8 mouse cellular contexts compared by ENCODE assay signal in genomic region chr3:58636406-58637295, GRCm38 (mm10). TPM values are rescaled to one million over a fixed set of nuclear protein-coding genes. Genes with fewer than 3 reads are reported as not detected.
DNase-seq lines count a peak whose midpoint lies in the region; ATAC-seq lines count a peak whose summit lies in the region.

TSS of gene Erich6 (minus strand) at chr3:58637207.

- no peaks in the 10 kb centered on the region for H3K36me3 ChIP-seq in forebrain, embryonic 15.5 days
- H3K36me3 ChIP-seq in hindbrain, embryonic 14.5 days (replicated peaks; ENCODE audit: control insufficient read depth, insufficient read depth), result no peaks in the 10 kb centered on the region

- H3K9me3 ChIP-seq in forebrain, embryonic 15.5 days, result no peaks in the 10 kb centered on the region
- no peaks in the 10 kb centered on the region for H3K9me3 ChIP-seq in hindbrain, embryonic 14.5 days (ENCODE audit: control insufficient read depth, low read length)

- H3K4me3 ChIP-seq in forebrain, embryonic 15.5 days, result peak within 1 kb of the TSS; percentile 47
- H3K4me3 ChIP-seq in hindbrain, embryonic 14.5 days (replicated peaks; ENCODE audit: low read length), result peak within 1 kb of the TSS; percentile 53

- no peak within 1 kb of the TSS for H3K27ac ChIP-seq in forebrain, embryonic 15.5 days (replicated peaks)
- H3K27ac ChIP-seq in hindbrain, embryonic 14.5 days, result peak within 1 kb of the TSS; percentile 35; the same call in 1 of the 2 replicates

- peak; percentile 87 for ATAC-seq in cerebellum, adult (ENCODE audit: insufficient number of reproducible peaks, low FRiP score, low TSS enrichment)
- ATAC-seq in forebrain, embryonic 15.5 days (replicated peaks), result peak; percentile 90
- ATAC-seq in hindbrain, embryonic 14.5 days (ENCODE audit: low FRiP score), result peak; percentile 82
- ATAC-seq in megakaryocyte progenitor cell, adult 5-6 weeks (replicated peaks; ENCODE audit: poor library complexity), result peak; percentile 92

- peak; percentile 54 for DNase-seq in Muller cell, postnatal 12 days (ENCODE audit: inconsistent ontology term)
- peak; percentile 50 for DNase-seq in hindbrain, embryonic 14.5 days (ENCODE audit: low spot score)
- peak; percentile 22 to 23 for DNase-seq in left cerebral cortex, postnatal 36 days (ENCODE audit: low spot score in 2 of 2)
- peak; percentile 17 for DNase-seq in right cerebral cortex, postnatal 14 days
- no peak for DNase-seq in thymus, postnatal 25 days

- peaks cover 13% of the 10 kb centered on the region; the same call in 1 of the 2 replicates for H3K4me1 ChIP-seq in forebrain, embryonic 15.5 days
- H3K4me1 ChIP-seq in hindbrain, embryonic 14.5 days (replicated peaks; ENCODE audit: control insufficient read depth, insufficient read depth, low read length), result no peaks in the 10 kb centered on the region

- peak within 1 kb of the TSS; percentile 48 for H3K9ac ChIP-seq in forebrain, embryonic 15.5 days (replicated peaks)
- peak within 1 kb of the TSS; percentile 62 for H3K9ac ChIP-seq in hindbrain, embryonic 14.5 days

- intact Hi-C loops in left cerebral cortex, postnatal 36 days (cut with DNase I), result no loop called here

- peak within 1 kb of the TSS; percentile 91 for H3K4me2 ChIP-seq in forebrain, embryonic 15.5 days (replicated peaks)
- peak within 1 kb of the TSS; percentile 95 for H3K4me2 ChIP-seq in hindbrain, embryonic 14.5 days (replicated peaks)

- no peaks in the 10 kb centered on the region for H3K27me3 ChIP-seq in forebrain, embryonic 15.5 days
- H3K27me3 ChIP-seq in hindbrain, embryonic 14.5 days (ENCODE audit: control insufficient read depth, insufficient read depth, low read length), result no peaks in the 10 kb centered on the region

- under 1% methylated on average over 34 of the region's 34 CpGs for WGBS in forebrain, embryonic 15.5 days
- WGBS in hindbrain, embryonic 14.5 days, result 0% methylated on average over 34 of the region's 34 CpGs

RNA-seq across cellular contexts. Expression of gene Erich6, which starts in this region (rescaled TPM):
- 0.08 and 0.10 TPM in 2 replicates for polyA plus RNA-seq in forebrain, embryonic 15.5 days (2015; fragmentation: Nextera tagmentation; extraction: Ambion mirVana)
- 0.43 TPM in 1 of 2 replicates, not detected in the other for polyA plus RNA-seq in hindbrain, embryonic 14.5 days (2014; fragmentation: Nextera tagmentation; extraction: Ambion mirVana)
- total RNA-seq in left cerebral cortex, postnatal 36 days (2021), result 1 to 10 TPM in 1 of 2 experiments, under 1 TPM in 1; 0.89 to 1.9 TPM
- total RNA-seq in megakaryocyte progenitor cell, adult 5-6 weeks (2015), result 0.20 TPM in 1 of 2 replicates, not detected in the other
- not detected in 2 replicates for total RNA-seq in megakaryocyte progenitor cell, adult 5-6 weeks (2017)

Comparison
In these comparisons a context has a peak if more than half of its experiments do, and no peak if none do; other contexts are left out.
1. Peak in ATAC-seq, H3K4me3 ChIP-seq, H3K9ac ChIP-seq and H3K4me2 ChIP-seq in forebrain, embryonic 15.5 days; RNA of the gene not detected or under 1 TPM.
2. Peak in DNase-seq, ATAC-seq, H3K4me3 ChIP-seq, H3K27ac ChIP-seq, H3K9ac ChIP-seq and H3K4me2 ChIP-seq in hindbrain, embryonic 14.5 days; RNA of the gene not detected or under 1 TPM.
3. Peak in ATAC-seq in megakaryocyte progenitor cell, adult 5-6 weeks; RNA of the gene not detected or under 1 TPM.